Mouse (Mus musculus) lung, embryonic 16.5 days (tissue): ENCODE measurements around the gene Tomm5. TPM values are rescaled to one million over a fixed set of nuclear protein-coding genes. Genes with fewer than 3 reads are reported as not detected.
"Not testable (repeated sequence)": the region's sequence is repeated elsewhere in the genome, so short reads cannot be mapped to it uniquely, and the experiment has no call there.

ENCODE experiments used
- ATAC-seq: fragments of 200-750 bp; cut with Nextera tagmentation; 2 replicates; pipeline ENCODE4 v1.8.0; 2017; ENCODE audit warnings: low read depth, mild to moderate bottlenecking, moderate library complexity
- H3K27ac ChIP-seq: fragments of 300-500 bp; sonication (generic); 2 replicates; pipeline ENCODE4 v1.5.1; 2014; ENCODE audit warnings: mild to moderate bottlenecking, control low read depth, low read length
- H3K27me3 ChIP-seq: fragments of 300-500 bp; sonication (generic); 2 replicates; pipeline ENCODE4 v1.6.1; 2014; ENCODE audit warnings: low read depth, low read length, mixed read lengths; ENCODE audit not compliant: control insufficient read depth, insufficient read depth
- H3K36me3 ChIP-seq: fragments of 300-500 bp; sonication (generic); 2 replicates; pipeline ENCODE4 v1.6.1; 2014; ENCODE audit warnings: low read length; ENCODE audit not compliant: control insufficient read depth, insufficient read depth
- H3K4me1 ChIP-seq: fragments of 300-500 bp; sonication (generic); replicated peaks from 2 replicates; pipeline ENCODE4 v1.6.1; 2014; ENCODE audit warnings: low read length, mixed read lengths; ENCODE audit not compliant: control insufficient read depth, insufficient read depth
- H3K4me2 ChIP-seq: fragments of 300-500 bp; sonication (generic); 2 replicates; pipeline ENCODE4 v1.6.1; 2014; ENCODE audit warnings: low read depth, low read length, control low read depth
- H3K4me3 ChIP-seq: fragments of 300-500 bp; sonication (generic); 2 replicates; pipeline ENCODE4 v1.5.1; 2014; ENCODE audit warnings: mild to moderate bottlenecking, low read length, control low read depth
- H3K9ac ChIP-seq: fragments of 300-500 bp; sonication (generic); 2 replicates; pipeline ENCODE4 v1.6.1; 2014; ENCODE audit warnings: low read length, control low read depth
- H3K9me3 ChIP-seq: fragments of 300-500 bp; sonication (generic); 2 replicates; pipeline ENCODE4 v1.6.1; 2016; ENCODE audit warnings: low read length; ENCODE audit not compliant: control insufficient read depth
- WGBS: fragments of 180-500 bp; shearing (Covaris S2); extraction: QIAGEN DNeasy Blood & Tissue Kit; methylation state at CpG from one replicate; pipeline ENCODE4 v1.1.7; 2014; 5-methylcytosine and 5-hydroxymethylcytosine counted together
- polyA plus RNA-seq: library from polyadenylated mRNA; unstranded; fragments of >200 nt; fragmentation: Nextera tagmentation; extraction: Ambion mirVana; gene quantifications from 2 replicates; pipeline ENCODE4 v1.2.1, GENCODE M21; 2015

Gene Tomm5
- polyA plus RNA-seq, 1 experiment from 2014 or later = 181 TPM

DNA sequence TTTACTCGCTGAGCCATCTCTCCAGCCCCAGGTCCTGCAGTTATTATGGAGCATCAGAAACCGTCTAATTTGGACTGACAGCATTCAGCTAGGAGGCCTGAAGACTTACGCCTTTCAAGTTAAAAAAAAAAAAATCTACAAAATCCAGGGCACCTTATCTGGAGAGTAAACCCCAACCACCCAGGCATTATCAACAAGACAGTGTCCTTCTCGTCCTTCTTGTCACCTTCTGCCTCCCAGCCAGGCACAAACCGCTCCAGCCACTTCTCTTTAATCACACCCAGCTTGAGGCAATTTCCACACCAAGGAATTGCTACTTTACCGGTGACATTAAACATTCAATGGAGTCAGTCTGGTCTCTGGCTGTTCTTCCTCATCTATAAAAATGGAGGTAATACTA lies 34.4 kb downstream of the Tomm5 start:
- 77% methylated on average over 6 of the region's 6 CpGs for WGBS
- ATAC-seq = no peak
- Histone ChIP-seq H3K4me3 (no peak overlapping the region), H3K27me3 (no peaks in the 10 kb centered on the region), H3K27ac (no peak overlapping the region), H3K4me1 (0 out of 2 replicates have a peak, but pooled peaks cover 2% of the 10 kb centered on the region), H3K36me3 (no peaks in the 10 kb centered on the region), H3K9ac (no peak overlapping the region), H3K4me2 (no peak overlapping the region), H3K9me3 (no peaks in the 10 kb centered on the region)

DNA sequence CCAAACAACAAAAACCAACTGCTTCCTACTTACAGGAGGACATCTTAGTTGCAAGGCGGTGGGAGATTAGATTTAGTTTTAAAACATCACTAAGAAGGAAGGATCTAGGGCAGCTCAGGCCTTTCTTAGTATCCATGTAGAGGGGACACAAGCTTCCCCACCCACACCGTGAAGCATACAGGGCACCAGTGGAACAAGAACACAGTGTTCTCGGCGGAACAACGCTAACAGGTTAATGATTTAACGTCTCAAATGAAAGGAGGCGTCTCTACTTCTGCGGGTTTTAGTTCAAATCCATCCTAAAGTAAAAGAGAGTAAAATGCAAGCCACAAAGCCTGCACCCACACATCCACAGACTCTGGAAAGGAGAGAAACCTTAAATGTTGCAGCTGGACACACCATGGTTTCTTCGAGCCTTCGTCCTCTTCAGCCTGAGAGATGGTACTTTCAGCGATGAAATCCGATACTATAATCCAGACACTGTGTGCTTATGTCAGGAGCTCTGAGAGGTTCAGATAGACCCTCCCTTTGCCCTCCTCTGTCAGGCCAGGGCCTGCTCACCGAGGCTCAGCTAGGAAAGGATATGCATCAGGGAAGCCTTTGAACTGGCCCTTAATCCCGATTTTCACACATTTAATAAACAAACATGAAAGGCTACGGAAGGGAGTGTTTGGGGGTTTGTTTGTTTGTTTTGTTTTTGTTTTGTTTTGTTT lies 35.5 kb downstream of the Tomm5 start:
- H3K9me3 ChIP-seq = no peaks in the 10 kb centered on the region
- no peak overlapping the region for H3K4me3 ChIP-seq
- H3K27me3 ChIP-seq = no peaks in the 10 kb centered on the region
- H3K27ac ChIP-seq = no peak overlapping the region
- H3K4me1 ChIP-seq = 0 out of 2 replicates have a peak, but pooled peaks cover 2% of the 10 kb centered on the region
- 51% methylated on average over 15 of the region's 15 CpGs for WGBS
- H3K36me3 ChIP-seq = no peaks in the 10 kb centered on the region
- no peak for ATAC-seq
- H3K9ac ChIP-seq = no peak overlapping the region
- no peak overlapping the region for H3K4me2 ChIP-seq

DNA sequence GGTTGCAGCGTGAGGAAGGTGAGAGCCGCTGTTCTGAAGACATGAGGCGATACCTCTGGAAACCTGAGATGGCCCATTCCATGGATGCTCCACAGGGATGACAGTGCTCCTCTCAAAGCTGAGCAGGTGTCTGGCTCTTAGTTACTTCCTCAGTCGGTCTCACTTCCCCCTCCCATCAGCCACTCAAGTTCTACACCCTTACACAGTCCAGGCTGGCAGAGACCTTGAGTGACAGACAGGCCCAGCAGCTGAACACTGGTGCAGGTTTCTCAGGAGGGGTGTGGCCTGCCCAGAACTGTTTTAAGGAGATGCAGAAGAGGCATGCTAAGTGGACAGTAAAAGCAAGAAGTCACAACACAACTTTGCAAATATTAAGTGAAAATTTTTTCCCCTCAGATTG lies 40.2 kb downstream of the Tomm5 start:
- 75% methylated on average over 4 of the region's 4 CpGs for WGBS
- 0 out of 2 replicates have a peak, but pooled peaks cover 2% of the 10 kb centered on the region for H3K4me1 ChIP-seq
- no peaks in the 10 kb centered on the region for H3K27me3 ChIP-seq
- H3K9ac ChIP-seq = no peak overlapping the region
- no peaks in the 10 kb centered on the region for H3K9me3 ChIP-seq
- H3K4me3 ChIP-seq = no peak overlapping the region
- H3K4me2 ChIP-seq = no peak overlapping the region
- no peak for ATAC-seq
- no peak overlapping the region for H3K27ac ChIP-seq
- no peaks in the 10 kb centered on the region for H3K36me3 ChIP-seq

DNA sequence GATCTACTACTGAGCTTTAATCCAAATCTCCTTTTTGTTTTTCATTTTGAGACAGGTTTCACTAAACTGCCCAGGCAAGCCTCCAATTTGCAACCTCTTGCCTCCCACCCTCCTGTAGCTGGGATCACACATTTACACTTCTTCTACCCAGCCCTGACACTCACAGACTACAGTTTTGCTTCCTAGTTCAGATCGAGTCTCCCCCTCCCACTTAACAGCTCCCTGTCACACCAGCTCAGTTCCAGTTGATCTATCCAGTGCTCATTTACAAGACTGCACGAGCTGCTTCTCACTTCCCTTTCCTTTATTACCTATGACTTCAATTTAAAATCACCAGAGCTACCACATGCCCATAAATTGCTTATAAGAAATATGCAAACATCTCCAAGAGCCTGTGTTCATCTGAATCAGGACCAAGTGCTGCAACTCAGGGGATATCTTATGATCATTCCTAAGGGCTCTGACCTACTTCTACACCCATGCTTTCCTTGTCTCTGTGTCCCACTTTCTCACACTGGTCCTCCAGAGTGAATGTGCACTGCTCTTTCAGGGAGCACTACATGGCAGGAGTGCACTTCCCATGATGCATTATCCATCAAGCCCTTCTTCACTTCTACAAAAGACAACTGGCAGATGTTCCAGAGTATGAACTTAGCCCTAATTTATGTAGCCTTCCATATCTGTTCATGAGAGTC lies 41.7 kb downstream of the Tomm5 start:
- 23% methylated on average over 2 of the region's 2 CpGs for WGBS

DNA sequence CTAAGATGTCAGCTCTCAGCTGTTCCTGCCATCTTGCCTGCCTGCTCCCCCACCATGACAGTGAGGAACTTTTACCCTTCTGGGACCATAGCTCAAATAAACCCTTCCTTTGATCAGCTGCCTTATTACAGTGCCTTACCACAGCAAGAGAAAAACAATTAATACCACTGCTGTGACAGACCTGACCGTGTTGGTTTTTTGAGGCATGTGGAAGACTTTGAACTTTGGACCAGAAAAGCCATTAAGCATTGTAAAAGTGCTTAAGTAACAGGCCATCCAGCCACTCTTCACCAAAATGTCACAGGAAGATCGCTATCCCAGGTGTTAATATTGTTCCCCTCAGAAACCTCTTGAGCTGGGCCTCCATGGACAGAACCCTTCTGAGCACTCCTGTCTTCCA lies 43.3 kb downstream of the Tomm5 start:
- no peaks in the 10 kb centered on the region for H3K27me3 ChIP-seq
- no peak overlapping the region for H3K4me3 ChIP-seq
- H3K4me1 ChIP-seq = 0 out of 2 replicates have a peak, but pooled peaks cover 2% of the 10 kb centered on the region
- no peaks in the 10 kb centered on the region for H3K36me3 ChIP-seq
- no peak overlapping the region for H3K4me2 ChIP-seq
- 74% methylated on average over 2 of the region's 2 CpGs for WGBS
- no peak overlapping the region for H3K9ac ChIP-seq
- H3K27ac ChIP-seq = no peak overlapping the region
- ATAC-seq = no peak
- H3K9me3 ChIP-seq = no peaks in the 10 kb centered on the region

More for the DNA sequence above, 41.7 kb downstream of the Tomm5 start:
- Histone ChIP-seq H3K9ac (no peak overlapping the region), H3K36me3 (no peaks in the 10 kb centered on the region), H3K4me2 (no peak overlapping the region), H3K9me3 (no peaks in the 10 kb centered on the region), H3K27me3 (no peaks in the 10 kb centered on the region), H3K4me1 (0 out of 2 replicates have a peak, but pooled peaks cover 2% of the 10 kb centered on the region), H3K27ac (no peak overlapping the region), H3K4me3 (no peak overlapping the region)
- no peak for ATAC-seq

DNA sequence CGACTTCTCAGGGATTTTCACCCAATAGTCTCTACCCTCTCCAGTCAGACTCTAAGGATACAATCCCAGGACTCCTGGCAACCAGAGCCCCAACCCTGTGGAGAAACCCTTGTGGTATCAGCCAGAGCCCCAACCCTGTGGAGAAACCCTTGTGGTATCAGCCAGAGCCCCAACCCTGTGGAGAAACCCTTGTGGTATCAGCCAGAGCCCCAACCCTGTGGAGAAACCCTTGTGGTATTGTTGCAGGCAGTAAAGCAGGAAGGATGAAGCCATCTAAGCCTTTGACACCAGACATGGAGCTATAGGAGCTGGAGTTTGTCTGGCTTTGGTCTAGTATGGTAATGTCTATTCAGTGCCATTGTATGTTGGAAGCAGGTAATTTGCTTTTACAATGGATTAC lies 44.1 kb downstream of the Tomm5 start:
- H3K4me3 ChIP-seq, H3K9me3 ChIP-seq, H3K4me2 ChIP-seq, H3K9ac ChIP-seq, H3K4me1 ChIP-seq, ATAC-seq, H3K27ac ChIP-seq, H3K36me3 ChIP-seq, H3K27me3 ChIP-seq: not testable (repeated sequence)
- WGBS = 89% methylated on average over 1 of the region's 1 CpGs

DNA sequence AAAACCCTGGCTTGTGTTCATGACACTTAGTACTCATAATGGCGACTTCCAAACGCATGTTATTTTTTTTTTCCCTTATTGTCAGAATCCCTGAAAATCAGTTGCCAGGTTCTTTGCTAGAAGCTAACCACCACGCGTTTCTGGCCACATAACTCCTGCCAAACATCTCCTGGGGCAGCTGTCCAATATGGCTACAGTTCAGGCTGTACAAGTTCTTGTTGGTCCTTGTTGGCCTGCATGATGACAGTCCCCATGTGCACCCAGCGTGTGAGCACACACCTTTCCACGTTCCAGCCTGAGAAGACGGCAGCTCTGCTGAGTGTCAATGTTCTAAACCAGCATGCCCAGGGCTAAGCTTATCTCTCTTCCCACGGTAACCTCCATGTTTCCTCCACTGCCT lies 52.5 kb downstream of the Tomm5 start:
- no peak overlapping the region for H3K4me2 ChIP-seq
- ATAC-seq = no peak
- H3K9ac ChIP-seq = no peak overlapping the region
- no peaks in the 10 kb centered on the region for H3K9me3 ChIP-seq
- no peak overlapping the region for H3K4me3 ChIP-seq
- no peaks in the 10 kb centered on the region for H3K27me3 ChIP-seq
- H3K27ac ChIP-seq = no peak overlapping the region
- no peaks in the 10 kb centered on the region for H3K4me1 ChIP-seq
- 80% methylated on average over 8 of the region's 8 CpGs for WGBS
- no peaks in the 10 kb centered on the region; the same call in 1 of the 2 replicates for H3K36me3 ChIP-seq

Other genes starting within 250 kb of the Tomm5 start
- gene Grhpr, start 126.7 kb downstream of the Tomm5 start, polyA plus RNA-seq = 57.5 and 57.6 TPM in 2 replicates
- 19.2 and 19.5 TPM in 2 replicates for gene Zbtb5, start 95.7 kb downstream of the Tomm5 start, polyA plus RNA-seq
- gene Polr1e, start 89.5 kb downstream of the Tomm5 start, polyA plus RNA-seq = 29.8 and 31.5 TPM in 2 replicates
- 13.8 and 13.9 TPM in 2 replicates for gene Fbxo10, start 23.5 kb downstream of the Tomm5 start, polyA plus RNA-seq
- gene Frmpd1, start 76.8 kb upstream of the Tomm5 start, polyA plus RNA-seq = 0.48 and 0.59 TPM in 2 replicates
- gene Trmt10b, start 189.0 kb upstream of the Tomm5 start, polyA plus RNA-seq = 15.9 and 19.2 TPM in 2 replicates
- 9.7 and 10.2 TPM in 2 replicates for gene Dcaf10, start 234.0 kb upstream of the Tomm5 start, polyA plus RNA-seq
- gene Exosc3, start 234.6 kb upstream of the Tomm5 start, polyA plus RNA-seq = 64.4 and 77.4 TPM in 2 replicates